Mouse (Mus musculus): Measurements from ENCODE around the gene Mfsd6l.

Mfsd6l gene

DNA sequence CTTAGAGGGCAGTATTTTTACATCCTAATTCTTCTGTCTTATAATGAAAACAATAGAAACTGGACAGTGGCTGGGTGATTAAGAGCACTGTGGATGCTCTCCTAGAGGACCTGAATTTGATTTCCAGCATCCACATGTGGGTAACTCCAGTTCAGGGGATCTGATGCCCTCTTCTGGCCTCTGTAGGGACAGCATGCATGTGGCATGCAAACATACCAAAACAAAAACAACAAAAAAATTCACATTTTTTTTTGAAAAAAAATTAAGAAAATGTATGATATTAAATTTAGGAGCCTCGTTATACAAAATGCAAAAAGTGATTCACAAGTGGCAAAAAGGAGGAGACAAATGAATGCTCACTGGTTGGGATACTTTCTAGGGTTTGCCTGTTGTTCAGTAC is 3.6 kb downstream of the Mfsd6l start:
- DNase-seq: no peak

DNA sequence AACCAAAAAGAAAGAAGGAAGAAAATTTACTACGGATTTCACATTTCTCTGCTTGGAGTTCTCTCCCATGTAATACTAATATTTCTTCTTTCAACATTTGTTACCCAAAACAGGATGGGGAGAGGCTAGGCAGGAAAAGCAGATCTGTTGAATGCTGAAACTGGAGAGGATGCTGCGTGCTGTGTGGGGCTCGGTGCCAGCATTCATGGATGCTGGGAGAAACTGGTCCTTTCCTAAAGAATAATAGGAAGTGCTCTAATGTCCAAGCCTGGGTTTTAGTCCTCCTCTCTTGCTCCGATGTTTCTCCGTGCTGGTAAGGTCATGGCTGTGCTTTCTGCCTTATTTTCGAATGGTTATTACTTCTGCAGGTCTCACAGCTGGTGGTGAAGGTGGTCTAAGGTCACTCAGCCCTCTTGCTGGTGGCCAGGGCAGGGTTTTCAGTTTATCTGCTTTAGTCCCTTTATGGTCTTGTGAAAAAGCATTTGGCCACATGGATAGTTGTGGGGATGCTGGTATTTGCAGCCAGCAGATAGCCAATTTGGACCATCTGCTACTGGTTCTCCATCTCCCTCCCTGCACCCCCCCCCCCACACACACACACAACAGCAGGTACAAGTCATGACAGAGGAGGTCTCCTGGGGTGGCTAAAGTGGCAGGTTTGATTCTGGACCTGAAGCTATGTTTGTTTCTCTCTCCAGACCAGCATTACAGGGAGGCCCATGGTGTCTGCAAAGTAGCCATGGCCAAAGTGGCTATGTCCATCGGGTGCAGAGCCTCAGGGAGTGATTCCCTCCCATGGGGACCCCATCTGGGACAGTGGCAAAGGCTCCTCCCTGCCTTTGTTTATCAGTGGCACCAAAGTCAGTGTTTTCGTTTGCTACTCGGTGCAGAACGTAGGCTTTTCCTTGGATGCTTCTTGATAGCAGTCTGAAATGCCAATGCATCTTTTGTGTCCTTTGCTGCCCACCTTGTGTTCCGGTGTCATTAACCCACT is 6.3 kb downstream of the Mfsd6l start:
- peak; percentile 63 to 70 for DNase-seq

DNA sequence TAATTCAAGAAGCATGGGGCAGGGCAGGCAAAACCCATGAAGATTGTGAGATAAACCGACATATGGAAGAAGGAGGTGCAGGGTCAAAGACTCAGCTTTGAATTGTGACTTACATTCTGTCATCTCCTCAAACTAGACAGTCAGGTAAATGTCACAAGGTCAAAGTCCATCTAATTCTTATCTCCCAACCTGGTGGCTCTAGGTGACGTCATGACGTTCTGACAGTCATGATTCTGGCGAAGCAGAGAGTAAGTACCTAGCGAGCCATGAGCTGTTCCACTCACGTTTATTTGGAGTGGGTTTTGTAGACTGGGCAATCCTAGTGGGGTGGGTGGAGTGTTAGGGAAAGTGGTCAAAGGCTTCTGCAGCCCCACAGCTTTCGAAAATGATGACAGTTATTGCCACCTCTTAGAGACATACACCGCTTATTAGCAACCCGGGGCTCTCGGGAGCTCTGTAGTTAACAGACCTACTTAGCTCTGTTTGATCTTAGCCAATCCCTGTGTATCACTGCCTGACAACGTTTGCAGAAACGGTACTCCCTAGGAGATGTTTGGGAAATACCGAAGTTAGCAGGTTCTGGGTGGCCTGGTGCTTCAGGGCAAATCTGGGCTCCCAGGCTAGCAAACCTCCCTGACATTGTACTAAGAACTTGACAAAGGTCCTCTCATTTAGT is 8.5 kb downstream of the Mfsd6l start:
- DNase-seq: no peak

DNA sequence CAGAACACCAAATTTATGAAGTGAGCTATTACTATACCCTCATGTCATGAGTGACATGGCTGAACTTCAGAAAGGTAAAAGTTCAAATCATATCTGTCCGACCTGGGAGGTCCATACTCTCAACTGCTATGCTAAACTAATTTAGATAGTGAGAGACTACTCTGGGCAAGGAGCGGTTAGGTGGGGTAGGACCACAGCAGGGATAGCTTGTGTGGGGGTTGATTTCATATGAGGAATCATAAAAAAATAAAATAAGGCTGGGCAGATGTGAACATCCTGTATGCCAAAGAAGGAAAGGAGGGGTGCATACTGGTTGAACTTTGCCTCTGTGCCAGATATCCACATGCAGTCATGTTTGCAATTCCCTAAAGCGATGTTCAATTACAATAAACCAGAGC is 9.0 kb downstream of the Mfsd6l start:
- no peak for DNase-seq

DNA sequence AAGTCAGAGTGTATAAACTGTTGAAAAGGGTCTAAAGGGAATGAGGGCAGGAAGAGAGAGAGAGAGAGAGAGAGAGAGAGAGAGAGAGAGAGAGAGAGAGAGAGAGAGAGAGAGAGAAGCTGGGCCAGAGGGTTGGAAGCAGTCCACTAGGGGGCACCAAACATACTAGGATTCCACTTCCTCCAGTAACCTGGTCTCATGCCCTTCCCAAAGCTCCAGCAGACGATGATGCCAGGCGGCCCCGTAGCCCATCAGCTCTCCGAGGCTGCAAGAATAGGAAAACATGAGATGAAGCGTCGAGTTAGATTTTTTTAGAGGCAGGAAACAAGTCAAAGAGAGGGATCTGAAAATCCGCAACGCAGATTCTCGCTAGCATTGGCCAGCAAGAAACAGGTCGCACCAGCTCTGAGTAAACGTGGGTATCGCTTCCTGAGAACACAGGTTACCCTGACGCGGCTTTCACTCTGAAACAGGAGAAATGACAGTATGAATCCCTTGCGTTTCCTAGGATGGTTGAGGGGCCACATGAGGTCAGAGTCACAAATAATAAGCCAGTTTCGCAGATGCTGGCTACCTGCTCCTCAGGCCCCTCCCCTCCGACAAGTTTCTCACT is 10.6 kb downstream of the Mfsd6l start:
- DNase-seq: peak; percentile 89 to 91

DNA sequence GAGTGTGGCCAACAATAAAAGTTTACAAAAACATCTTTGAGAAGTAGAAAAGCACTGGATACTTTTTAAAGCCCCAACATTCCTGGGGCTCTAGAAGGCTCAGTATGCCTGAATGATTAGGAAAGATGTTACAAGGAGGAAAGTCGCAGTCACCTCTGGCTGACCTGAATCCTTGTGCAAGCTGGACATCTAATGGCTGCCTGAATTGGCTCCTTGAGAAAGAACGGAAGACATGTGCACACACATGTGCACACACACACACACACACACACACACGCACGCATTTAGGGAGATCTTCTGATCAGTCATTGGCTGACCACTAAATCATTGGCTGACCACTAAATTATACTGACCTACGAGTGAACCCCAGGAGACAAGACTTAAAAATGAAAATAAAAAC is 14.9 kb downstream of the Mfsd6l start:
- no peak for DNase-seq

DNA sequence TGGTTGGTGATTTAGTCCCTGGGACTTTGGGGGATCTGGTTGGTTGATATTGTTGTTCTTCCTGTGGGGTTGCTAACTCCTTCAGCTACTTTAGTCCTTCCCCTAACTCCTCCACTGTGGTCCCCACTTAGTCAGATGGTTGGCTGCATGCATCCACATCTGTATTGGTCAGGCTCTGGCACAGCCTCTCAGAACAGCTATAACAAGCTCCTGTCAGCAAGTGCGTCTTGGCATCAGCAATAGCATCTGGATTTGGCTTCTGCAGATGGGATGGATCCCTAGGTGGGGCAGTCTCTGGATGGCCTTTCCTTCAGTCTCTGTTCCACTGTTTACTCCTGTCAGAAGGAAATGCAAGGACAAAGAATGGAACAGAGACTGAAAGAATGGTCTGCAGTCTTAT is 21.1 kb downstream of the Mfsd6l start:
- no peak for DNase-seq

DNA sequence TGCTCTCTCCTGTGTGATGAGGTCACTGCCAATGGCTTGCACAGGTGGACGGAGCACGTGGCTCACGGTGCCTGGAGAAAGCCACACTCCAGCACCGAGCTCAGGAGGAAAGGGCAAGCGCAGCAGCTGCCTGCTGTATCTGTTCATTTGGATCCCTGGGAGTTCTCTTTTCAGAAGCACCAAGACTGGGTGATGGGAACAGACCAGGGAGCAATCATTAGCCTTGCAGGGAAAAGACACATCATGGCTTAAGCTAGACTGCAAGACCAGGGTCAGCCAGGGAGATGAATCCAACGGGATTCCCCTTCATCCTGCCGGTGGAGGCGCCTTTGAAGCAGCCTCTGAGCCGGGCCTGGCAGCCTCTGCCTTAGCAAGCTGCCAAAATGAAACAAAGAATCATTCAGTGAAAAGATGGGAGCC is 23.5 kb downstream of the Mfsd6l start:
- peak; percentile 64 to 67 for DNase-seq

DNA sequence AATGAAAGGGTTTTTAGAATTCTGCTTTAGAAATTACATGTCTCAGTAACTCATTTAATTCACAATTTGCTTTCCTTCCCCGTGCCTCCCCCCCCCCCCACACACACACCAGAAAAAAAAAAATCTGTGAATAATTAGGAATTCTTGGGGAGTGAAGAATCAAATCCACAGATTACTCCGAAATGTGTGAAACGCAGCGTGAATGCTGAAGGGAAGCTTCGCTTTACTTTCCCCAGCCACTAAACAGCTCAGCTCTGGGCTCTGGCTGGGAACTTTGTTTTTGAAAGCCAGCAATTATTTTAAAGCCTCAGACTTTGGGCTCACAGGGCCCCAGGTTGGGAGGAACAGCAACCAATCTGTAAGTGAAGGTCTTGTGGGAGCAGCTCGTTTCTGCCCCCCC is 24.6 kb downstream of the Mfsd6l start:
- no peak for DNase-seq

DNA sequence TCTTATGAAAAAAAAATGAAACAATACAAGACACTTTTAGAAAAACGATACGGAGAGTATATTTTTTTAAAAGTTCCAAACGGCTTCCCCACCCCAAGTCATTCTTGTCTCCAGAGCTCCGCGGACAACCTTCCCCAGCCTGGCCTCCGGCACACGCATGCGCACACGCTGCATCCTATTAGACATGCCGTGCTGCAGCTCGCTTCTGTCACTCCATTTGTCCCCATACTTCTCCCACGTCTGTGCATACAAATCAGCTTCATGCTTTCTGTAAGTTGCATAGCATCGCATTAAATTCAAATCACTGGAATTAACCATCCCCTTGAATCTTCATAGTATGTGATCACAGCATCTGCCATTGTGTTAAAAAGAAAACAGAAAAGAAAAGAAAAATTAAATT is 27.2 kb downstream of the Mfsd6l start:
- peak; percentile 51 to 53 for DNase-seq

DNA sequence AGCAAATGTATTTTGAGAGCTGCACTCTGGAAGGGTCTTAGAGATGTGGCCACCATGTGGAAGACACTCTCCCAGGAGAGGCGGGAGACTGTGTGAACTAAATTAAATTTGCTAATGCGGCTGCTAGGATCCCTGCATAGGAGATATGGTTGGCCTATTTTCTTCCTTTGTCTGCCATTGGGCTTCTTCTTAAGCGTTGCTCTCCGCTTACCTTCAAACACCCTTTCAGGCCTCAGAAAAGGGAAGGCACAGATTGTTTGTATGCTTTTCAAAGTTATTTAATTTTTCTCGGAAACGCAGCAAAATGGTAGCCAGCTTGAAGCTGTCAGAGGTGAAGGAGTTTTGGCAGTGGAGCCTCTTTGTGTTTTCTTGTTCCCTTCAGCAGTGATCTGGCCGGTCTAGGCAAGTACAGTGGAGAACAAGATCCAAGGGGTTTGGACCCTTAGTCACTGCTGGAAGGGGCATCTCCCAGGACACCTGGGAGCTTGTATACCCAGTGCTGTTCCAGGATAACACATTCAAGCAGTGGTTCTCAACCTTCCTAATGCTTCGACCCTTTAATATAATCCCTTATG is 28.0 kb downstream of the Mfsd6l start:
- DNase-seq: no peak

DNA sequence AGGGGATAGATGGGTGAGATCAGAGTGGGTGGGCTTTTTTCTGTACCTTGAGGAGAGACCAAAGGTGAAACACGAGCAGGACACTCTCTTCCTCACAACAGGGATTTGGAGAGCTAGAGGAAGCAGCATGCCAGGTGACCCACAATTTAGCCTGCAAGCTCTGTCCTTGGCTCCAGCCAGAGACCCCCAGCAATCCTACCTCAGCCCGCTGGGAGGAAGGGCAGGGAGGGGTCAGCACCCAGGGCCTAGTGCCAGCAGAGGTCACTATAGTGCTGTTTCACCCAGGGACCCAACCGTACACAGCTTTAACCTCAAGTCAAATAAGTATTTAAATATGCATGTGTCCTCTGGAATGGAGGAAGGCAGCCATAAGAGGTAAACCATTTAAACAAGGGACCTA is 29.9 kb downstream of the Mfsd6l start:
- DNase-seq: no peak

DNA sequence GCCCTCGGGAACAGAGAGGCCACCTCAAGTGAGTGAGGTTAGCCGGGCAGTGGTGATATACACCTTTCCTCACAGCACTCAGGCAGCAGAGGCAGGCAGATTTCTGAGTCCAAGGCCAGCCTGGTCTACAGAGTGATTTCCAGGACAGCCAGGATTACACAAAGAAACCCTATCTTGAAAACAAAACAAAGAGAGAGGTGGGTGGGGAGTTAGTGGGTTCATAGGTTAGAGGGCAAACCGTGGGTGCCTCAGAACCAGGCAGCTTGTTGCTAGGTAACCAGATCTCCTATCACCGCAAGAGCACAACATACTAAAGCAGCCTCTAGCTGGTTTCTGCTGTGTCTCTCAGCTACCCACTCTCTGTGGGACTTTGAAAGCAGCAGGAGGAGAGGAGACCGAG is 30.7 kb downstream of the Mfsd6l start, which contains the start of gene Ccdc42:
TSS of gene Ccdc42 (plus strand) at position 301 of the 400 bp plus-strand sequence.
- no peak for DNase-seq

DNA sequence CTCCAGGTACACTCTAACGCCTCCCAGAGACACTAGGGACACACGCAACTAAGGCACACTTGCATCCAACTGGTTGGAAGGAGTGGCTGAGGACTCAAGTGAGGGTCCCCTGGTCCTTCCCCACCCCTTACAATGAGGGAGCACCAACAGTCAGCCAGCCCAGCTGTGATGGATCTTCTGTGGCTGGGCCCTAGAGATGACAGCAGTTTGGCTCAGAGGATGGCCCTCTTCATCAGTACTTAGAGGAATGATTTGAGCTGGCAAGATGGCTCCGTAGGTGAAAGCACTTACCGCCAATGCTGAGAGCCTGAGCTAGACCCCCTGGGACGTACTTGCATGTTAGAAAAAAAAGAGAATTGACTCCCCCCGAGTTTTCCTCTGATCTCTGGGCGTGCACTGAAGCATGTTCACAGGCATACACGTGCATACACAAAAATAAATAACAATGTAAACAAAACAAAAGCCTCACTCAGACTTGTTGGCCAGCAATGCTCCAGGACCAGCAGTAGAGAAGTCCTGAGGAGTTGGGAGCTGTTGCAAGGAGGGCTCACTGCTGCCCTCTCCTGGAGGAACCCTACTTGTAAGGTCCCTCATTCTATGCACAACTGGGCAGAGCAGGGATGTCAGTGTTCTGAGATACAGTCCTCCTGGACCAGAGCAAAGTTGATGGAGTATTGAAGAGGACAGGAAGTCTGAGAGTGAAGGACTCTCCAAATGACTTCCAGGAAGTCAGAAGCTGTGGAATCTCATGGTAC is 33.2 kb downstream of the Mfsd6l start:
- DNase-seq: peak; percentile 85 to 89

DNA sequence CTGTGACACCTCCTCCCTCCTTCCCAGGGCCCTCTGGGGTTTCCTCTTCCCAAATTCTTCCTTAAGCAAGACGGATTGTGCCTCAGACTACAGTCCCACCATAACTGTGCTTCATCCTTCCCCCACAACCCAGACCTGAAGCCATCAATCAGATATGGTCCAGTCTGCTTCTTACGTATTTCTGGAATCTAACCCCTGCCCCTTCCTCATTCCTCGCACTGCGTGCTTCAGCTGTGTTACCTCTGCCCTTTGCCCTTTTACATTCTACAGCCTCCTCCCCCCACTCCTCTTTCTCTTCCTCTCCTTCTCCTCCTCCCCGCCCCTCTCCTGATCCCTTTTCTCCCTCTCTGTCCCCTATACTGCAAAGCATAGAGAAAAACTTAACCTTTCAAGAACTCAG is 35.7 kb downstream of the Mfsd6l start:
- DNase-seq: no peak

DNA sequence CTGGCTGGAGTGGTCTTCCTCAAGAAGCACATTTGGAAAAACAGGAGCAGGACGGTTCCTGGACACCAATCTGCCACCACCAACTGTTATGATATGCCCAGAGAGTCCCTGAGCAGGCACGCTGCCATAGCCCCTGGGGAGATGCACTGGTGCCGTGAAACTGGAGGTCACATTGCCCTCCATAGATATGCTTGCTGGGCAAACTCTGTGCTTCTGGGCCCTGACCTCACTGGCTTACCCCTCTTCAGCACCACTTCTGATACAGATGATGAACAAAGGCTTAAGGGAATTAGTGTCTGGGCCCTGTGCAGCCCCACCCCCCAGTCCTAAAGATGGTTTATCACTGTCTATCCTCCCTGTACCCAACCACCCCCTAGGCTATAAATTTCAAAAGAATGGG is 37.3 kb downstream of the Mfsd6l start:
- no peak for DNase-seq

DNA sequence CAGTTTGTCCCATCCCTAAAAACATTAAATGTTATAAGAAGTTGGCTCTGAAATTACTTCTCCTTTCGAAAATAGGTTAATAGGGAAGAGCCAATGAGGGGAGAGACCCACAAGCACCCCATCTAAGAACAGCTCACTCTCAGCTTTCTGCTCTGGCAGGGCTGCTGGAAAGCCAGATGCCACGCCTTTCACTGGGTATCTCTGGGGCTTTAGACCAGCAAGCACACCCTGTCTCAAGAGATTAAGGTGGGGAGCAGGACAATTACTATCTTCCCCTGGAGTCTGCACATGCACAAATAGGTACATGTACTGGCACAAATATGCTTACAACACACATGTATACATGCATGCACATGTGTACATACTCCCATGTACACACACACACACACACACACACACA is 41.9 kb downstream of the Mfsd6l start:
- DNase-seq: no peak

DNA sequence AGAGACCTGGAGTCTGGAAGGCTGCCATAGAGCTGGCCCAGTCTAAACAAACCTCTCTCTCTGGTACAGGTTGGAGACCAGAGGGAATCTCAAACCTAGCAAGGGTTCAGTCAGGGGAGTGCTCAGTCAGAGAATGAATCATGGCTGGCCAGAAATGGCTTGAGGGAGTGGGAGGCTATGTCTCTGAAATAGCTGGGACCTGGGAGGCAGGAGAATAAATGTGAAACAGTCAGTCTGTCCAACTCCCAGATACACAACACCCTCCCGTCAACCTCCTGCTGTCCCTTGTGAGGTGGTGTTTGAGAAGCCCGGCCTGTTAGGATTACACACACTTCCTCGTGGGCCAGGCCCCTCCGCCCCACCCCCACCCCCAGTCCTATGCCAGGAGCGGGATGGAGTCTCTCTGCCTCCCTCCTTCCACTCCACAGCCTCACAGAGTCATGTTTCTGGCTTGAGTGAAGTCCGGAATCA is 44.6 kb downstream of the Mfsd6l start:
- no peak for DNase-seq

DNA sequence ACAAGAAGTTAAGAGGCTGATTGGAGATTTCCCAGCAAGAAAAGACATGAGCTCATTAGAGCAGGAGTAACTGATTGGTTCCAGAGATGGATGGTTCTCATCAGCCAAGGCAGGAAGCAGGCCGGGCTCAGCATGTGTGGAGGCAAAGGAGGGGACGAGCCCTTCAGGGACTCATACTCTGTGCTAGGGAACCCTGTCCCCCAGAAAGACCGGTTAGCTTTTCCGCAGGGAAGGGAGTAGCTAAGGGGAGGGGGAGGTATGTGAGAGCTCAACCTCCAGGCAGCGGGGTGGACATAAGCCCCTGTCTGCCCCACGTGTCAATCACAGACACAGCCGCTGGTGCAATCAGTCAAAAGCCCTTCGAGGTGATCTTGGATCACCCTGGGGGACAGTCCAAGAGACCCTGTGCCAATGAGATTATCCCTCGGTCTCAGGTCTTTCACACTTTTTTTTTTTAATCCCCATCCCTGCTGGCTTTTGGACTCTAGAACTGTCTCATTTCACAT is 45.6 kb downstream of the Mfsd6l start:
- DNase-seq: no peak

DNA sequence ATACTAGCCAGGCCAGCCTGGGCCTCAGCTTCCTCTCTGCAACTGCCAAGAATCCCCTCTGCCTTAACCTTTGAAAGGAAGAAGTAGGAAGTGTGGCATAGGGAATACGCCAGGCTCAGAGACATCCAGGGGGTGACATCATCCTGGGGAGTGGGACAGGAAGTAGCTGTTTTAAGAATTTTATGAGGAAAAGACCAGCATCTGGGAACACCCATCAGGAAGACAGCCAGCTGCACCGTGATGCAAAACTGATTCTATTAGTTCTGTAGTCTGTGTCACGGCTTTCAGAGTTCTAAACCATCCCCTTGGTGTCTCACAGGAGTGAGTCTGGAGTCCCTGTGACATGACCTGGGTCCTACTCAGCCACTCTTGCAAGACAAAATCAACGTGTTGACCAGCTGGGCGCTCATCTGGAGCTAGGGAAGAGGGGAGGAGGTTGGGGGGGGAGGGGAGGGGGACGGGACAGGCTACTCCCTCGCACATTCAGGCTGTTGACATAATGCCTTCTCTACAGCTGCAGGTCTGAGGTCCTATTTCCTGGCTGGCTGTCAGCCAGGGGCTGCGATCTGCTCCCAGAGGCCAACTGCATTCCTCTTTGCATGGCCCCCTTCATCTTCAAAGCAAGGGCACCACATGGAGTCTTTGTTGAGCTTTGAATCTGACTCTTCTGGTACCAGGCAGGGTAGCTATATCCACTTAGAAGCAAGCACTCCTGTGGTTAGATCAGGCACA is 46.4 kb downstream of the Mfsd6l start:
- DNase-seq: no peak

DNA sequence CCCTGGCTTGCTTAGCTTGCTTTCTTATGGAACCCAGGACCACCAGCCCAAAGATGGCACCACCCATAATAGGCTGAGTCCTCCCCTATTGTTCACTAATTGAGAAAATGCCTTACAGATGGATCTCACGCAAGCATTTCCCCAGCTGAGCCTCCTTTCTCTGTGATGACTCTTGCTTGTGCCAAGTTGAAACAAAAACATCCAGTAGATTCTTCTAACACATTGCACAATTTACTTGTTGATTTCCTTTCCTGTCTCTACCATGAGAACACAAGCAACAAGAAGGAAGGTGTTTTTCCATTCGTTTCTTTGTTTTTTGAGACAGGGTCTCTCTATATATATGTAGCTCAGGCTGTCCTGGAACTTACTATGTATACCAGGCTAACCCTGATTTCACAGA is 51.1 kb downstream of the Mfsd6l start:
- DNase-seq: no peak
